Mouse (Mus musculus) bone marrow macrophage, adult 2 months (primary cell): Measurements from ENCODE around the gene Rhoh.

ENCODE experiments used
- CTCF ChIP-seq: IDR thresholded peaks from 2 replicates; pipeline ENCODE4 v1.5.1; 2012; ENCODE audit warnings: low read depth, mild to moderate bottlenecking, low read length, moderate library complexity
- POLR2A ChIP-seq: IDR thresholded peaks from 2 replicates; pipeline ENCODE4 v1.6.1; 2012; ENCODE audit warnings: mild to moderate bottlenecking, low read depth, low read length, borderline replicate concordance

GRCm38 (mm10) chr5:65862217-65862927 lies 1.4 kb downstream of the Rhoh start:
- no peak for TF ChIP-seq CTCF
- TF ChIP-seq POLR2A, result no peak
